In the genomic region with DNA sequence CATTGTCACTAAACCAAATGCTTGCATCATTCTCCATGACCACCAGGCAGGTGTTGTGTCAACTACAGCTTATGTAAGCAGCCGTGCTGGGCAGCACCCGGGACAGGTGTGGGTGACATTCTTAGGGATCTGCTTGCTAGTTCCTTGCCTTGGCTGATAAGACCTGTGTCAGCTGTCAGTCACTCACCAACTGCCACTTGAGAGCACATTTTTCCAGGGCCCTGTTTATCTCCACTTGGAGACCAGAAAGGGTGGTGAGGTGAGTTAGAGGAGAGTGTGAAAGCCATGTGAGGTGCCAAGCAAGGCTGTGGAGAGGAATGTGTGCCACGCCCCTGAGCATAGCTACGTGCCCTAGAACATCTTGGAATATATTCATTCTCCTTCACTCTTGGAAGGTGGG, we compare ENCODE assay signal across 25 mouse cellular contexts.
DNase-seq lines count a peak whose midpoint lies in the region; ATAC-seq lines count a peak whose summit lies in the region.
"Had no signal": no experiment of that assay in that cellular context is flagged by ENCODE, and none has a peak within 500 bp of the region (broad histone marks: within the 10 kb centered on the region; RNA-seq: fewer than 3 reads in every experiment).

No protein-coding gene starts in this region.

- no peak overlapping the region for H3K4me3 ChIP-seq in heart, embryonic 13.5 days
- no peak overlapping the region for H3K4me3 ChIP-seq in lung, embryonic 16.5 days (ENCODE audit: low read length)
- H3K4me3 ChIP-seq: forebrain, embryonic 15.5 days; hindbrain, embryonic 10.5 days; layer of hippocampus, adult 2 months; left cerebral cortex, adult 2 months; limb, embryonic 10.5 days; midbrain, embryonic 13.5 days; neural tube, embryonic 13.5 days; stomach, embryonic 15.5 days had no signal

- H3K9me3 ChIP-seq in heart, embryonic 13.5 days, result no peaks in the 10 kb centered on the region
- H3K9me3 ChIP-seq in lung, embryonic 16.5 days (ENCODE audit: control insufficient read depth, low read length), result no peaks in the 10 kb centered on the region
- H3K9me3 ChIP-seq: forebrain, embryonic 15.5 days; hindbrain, embryonic 10.5 days; limb, embryonic 10.5 days; midbrain, embryonic 13.5 days; neural tube, embryonic 13.5 days; stomach, embryonic 15.5 days had no signal

- DNase-seq in heart, adult 18-20 months, result peak; percentile 6 to 12
- DNase-seq in heart, adult 8-10 months (ENCODE audit: low spot score), result no peak
- peak; percentile 7 for DNase-seq in ZHBTc4 (ENCODE audit: low read depth, low spot score)
- DNase-seq in layer of hippocampus, postnatal 14 days (ENCODE audit: low spot score in 2 of 2), result no peak
- no peak for DNase-seq in right cerebral cortex, postnatal 25 days
- no peak for DNase-seq in spleen, postnatal 36 days (ENCODE audit: low spot score in 2 of 2)
- DNase-seq: adrenal gland, postnatal 36 days; cerebellum, adult 11-12 months; cerebellum, postnatal 14 days; gastrocnemius, postnatal 36 days; kidney, adult 8-10 months; kidney, postnatal 14 days; thymus, adult 2 months had no signal

- no peaks in the 10 kb centered on the region for H3K36me3 ChIP-seq in heart, embryonic 13.5 days
- H3K36me3 ChIP-seq in lung, embryonic 16.5 days (ENCODE audit: control insufficient read depth, insufficient read depth, low read length), result no peaks in the 10 kb centered on the region
- H3K36me3 ChIP-seq: forebrain, embryonic 15.5 days; hindbrain, embryonic 10.5 days; limb, embryonic 10.5 days; midbrain, embryonic 13.5 days; neural tube, embryonic 13.5 days; stomach, embryonic 15.5 days had no signal

- H3K27me3 ChIP-seq in heart, embryonic 13.5 days (replicated peaks), result peaks cover 24% of the 10 kb centered on the region
- no peaks in the 10 kb centered on the region for H3K27me3 ChIP-seq in lung, embryonic 16.5 days (ENCODE audit: control insufficient read depth, insufficient read depth, low read depth, low read length)
- H3K27me3 ChIP-seq: forebrain, embryonic 15.5 days; midbrain, embryonic 13.5 days; stomach, embryonic 15.5 days had no signal

- no peak overlapping the region for H3K9ac ChIP-seq in heart, embryonic 13.5 days
- H3K9ac ChIP-seq in lung, embryonic 16.5 days (ENCODE audit: low read length), result no peak overlapping the region
- H3K9ac ChIP-seq: forebrain, embryonic 15.5 days; midbrain, embryonic 13.5 days; neural tube, embryonic 13.5 days; stomach, embryonic 15.5 days had no signal

- peak overlapping the region; percentile 54 for H3K27ac ChIP-seq in heart, embryonic 13.5 days (replicated peaks)
- H3K27ac ChIP-seq in lung, embryonic 16.5 days (ENCODE audit: low read length), result no peak overlapping the region
- H3K27ac ChIP-seq: forebrain, embryonic 15.5 days; hindbrain, embryonic 10.5 days; layer of hippocampus, adult 2 months; left cerebral cortex, adult 2 months; limb, embryonic 10.5 days; midbrain, embryonic 13.5 days; neural tube, embryonic 13.5 days; stomach, embryonic 15.5 days had no signal

- H3K4me1 ChIP-seq in heart, embryonic 13.5 days, result peaks cover 22% of the 10 kb centered on the region
- no peaks in the 10 kb centered on the region for H3K4me1 ChIP-seq in lung, embryonic 16.5 days (replicated peaks; ENCODE audit: control insufficient read depth, insufficient read depth, low read length)
- H3K4me1 ChIP-seq: forebrain, embryonic 15.5 days; limb, embryonic 10.5 days; midbrain, embryonic 13.5 days; neural tube, embryonic 13.5 days; stomach, embryonic 15.5 days had no signal

- ATAC-seq in heart, embryonic 13.5 days (ENCODE audit: extremely low read depth, insufficient number of reproducible peaks, low FRiP score, low TSS enrichment), result peak; percentile 65; the same call in 1 of the 2 replicates
- ATAC-seq in lung, embryonic 16.5 days (ENCODE audit: low read depth), result peak; percentile 83
- ATAC-seq: CD4-positive, CD25-positive, alpha-beta regulatory T cell, adult 4 months; forebrain, embryonic 15.5 days; midbrain, embryonic 13.5 days had no signal

- WGBS in heart, embryonic 13.5 days, result 23% methylated on average over 4 of the region's 4 CpGs
- 52% methylated on average over 4 of the region's 4 CpGs for WGBS in lung, embryonic 16.5 days

- H3K4me2 ChIP-seq in heart, embryonic 13.5 days, result no peak overlapping the region
- H3K4me2 ChIP-seq in lung, embryonic 16.5 days (ENCODE audit: low read depth, low read length), result no peak overlapping the region
- H3K4me2 ChIP-seq: forebrain, embryonic 15.5 days; liver, embryonic 11.5 days; midbrain, embryonic 13.5 days; neural tube, embryonic 13.5 days; stomach, embryonic 15.5 days had no signal

Comparison
In these comparisons a context has a peak if more than half of its experiments do, and no peak if none do; other contexts are left out.
1. DNase-seq: peak in heart, adult 18-20 months (2 of 2) and ZHBTc4 (single experiment); none in heart, adult 8-10 months (single experiment), layer of hippocampus, postnatal 14 days (0 of 2), right cerebral cortex, postnatal 25 days (single experiment) and spleen, postnatal 36 days (0 of 2).